Mouse (Mus musculus) heart, embryonic 12.5 days (tissue): ENCODE data around the gene Qtrt1. TPM values are rescaled to one million over a fixed set of nuclear protein-coding genes. Genes with fewer than 3 reads are reported as not detected.
A peak's percentile ranks its signal among the peaks of the same experiment; 100 is the strongest.

Experiments used
- ATAC-seq: fragments of 200-750 bp; cut with Nextera tagmentation; 2 replicates; pipeline ENCODE4 v1.8.0; 2017; ENCODE audit warnings: moderate TSS enrichment, moderate library complexity; ENCODE audit not compliant: insufficient number of reproducible peaks, low FRiP score
- H3K27ac ChIP-seq: fragments of 300-500 bp; sonication (generic); 2 replicates; pipeline ENCODE4 v1.5.1; 2016; ENCODE audit warnings: mild to moderate bottlenecking, moderate library complexity; ENCODE audit not compliant: poor library complexity, severe bottlenecking
- H3K27me3 ChIP-seq: fragments of 300-500 bp; sonication (generic); replicated peaks from 2 replicates; pipeline ENCODE4 v1.6.1; 2016; ENCODE audit warnings: mild to moderate bottlenecking, moderate library complexity
- H3K36me3 ChIP-seq: fragments of 300-500 bp; sonication (generic); 2 replicates; pipeline ENCODE4 v1.6.1; 2016; ENCODE audit warnings: mild to moderate bottlenecking, moderate library complexity
- H3K4me1 ChIP-seq: fragments of 300-500 bp; sonication (generic); replicated peaks from 2 replicates; pipeline ENCODE4 v1.6.1; 2016; ENCODE audit warnings: mild to moderate bottlenecking
- H3K4me2 ChIP-seq: fragments of 300-500 bp; sonication (generic); 2 replicates; pipeline ENCODE4 v1.6.1; 2016; ENCODE audit warnings: mild to moderate bottlenecking, moderate library complexity
- H3K4me3 ChIP-seq: fragments of 300-500 bp; sonication (generic); 2 replicates; pipeline ENCODE4 v1.5.1; 2016; ENCODE audit warnings: mild to moderate bottlenecking
- H3K9ac ChIP-seq: fragments of 300-500 bp; sonication (generic); 2 replicates; pipeline ENCODE4 v1.6.1; 2016; ENCODE audit warnings: mild to moderate bottlenecking, moderate library complexity
- H3K9me3 ChIP-seq: fragments of 300-500 bp; sonication (generic); replicated peaks from 2 replicates; pipeline ENCODE4 v1.6.1; 2016; ENCODE audit warnings: mild to moderate bottlenecking, moderate library complexity
- WGBS: fragments of 180-500 bp; shearing (Covaris S2); methylation state at CpG from one replicate; pipeline ENCODE4 v1.1.7; 2016; 5-methylcytosine and 5-hydroxymethylcytosine counted together
- polyA plus RNA-seq: library from polyadenylated mRNA; unstranded; fragments of >200 nt; fragmentation: Nextera tagmentation; extraction: Ambion mirVana; gene quantifications from 2 replicates; pipeline ENCODE4 v1.2.1, GENCODE M21; 2016

The Qtrt1 gene
- polyA plus RNA-seq, 1 experiment from 2014 or later: 23.0 TPM

GRCm38 (mm10) chr9:21392646-21393175 lies 18.9 kb upstream of the Qtrt1 start:
- Histone ChIP-seq H3K4me1 (no peaks in the 10 kb centered on the region), H3K4me2 (no peak overlapping the region), H3K4me3 (no peak overlapping the region), H3K36me3 (peaks cover 96% of the 10 kb centered on the region), H3K9me3 (no peaks in the 10 kb centered on the region), H3K27me3 (no peaks in the 10 kb centered on the region), H3K27ac (no peak overlapping the region), H3K9ac (no peak overlapping the region; the same call in 1 of the 2 replicates)
- no peak for ATAC-seq
- 81% methylated on average over 10 of the region's 10 CpGs for WGBS

GRCm38 (mm10) chr9:21395692-21396091 lies 15.9 kb upstream of the Qtrt1 start:
- Histone ChIP-seq H3K4me1 (no peaks in the 10 kb centered on the region), H3K36me3 (peaks cover 96% of the 10 kb centered on the region), H3K27ac (no peak overlapping the region), H3K9ac (no peak overlapping the region), H3K27me3 (no peaks in the 10 kb centered on the region), H3K4me2 (no peak overlapping the region), H3K4me3 (no peak overlapping the region), H3K9me3 (no peaks in the 10 kb centered on the region)
- no peak for ATAC-seq
- 86% methylated on average over 3 of the region's 3 CpGs for WGBS

GRCm38 (mm10) chr9:21397170-21397569 lies 14.5 kb upstream of the Qtrt1 start:
- ATAC-seq: no peak
- Histone ChIP-seq H3K27me3 (no peaks in the 10 kb centered on the region), H3K4me3 (no peak overlapping the region), H3K27ac (no peak overlapping the region), H3K9me3 (no peaks in the 10 kb centered on the region), H3K4me1 (peaks cover 6% of the 10 kb centered on the region), H3K4me2 (no peak overlapping the region), H3K9ac (no peak overlapping the region), H3K36me3 (peaks cover 95% of the 10 kb centered on the region)
- 95% methylated on average over 3 of the region's 3 CpGs for WGBS

GRCm38 (mm10) chr9:21401042-21401441 lies 10.6 kb upstream of the Qtrt1 start:
- Histone ChIP-seq H3K4me1 (peaks cover 14% of the 10 kb centered on the region), H3K9ac (no peak overlapping the region), H3K36me3 (peaks cover 95% of the 10 kb centered on the region), H3K9me3 (no peaks in the 10 kb centered on the region), H3K27ac (no peak overlapping the region), H3K4me3 (no peak overlapping the region), H3K27me3 (no peaks in the 10 kb centered on the region), H3K4me2 (no peak overlapping the region)
- 93% methylated on average over 9 of the region's 9 CpGs for WGBS
- no peak for ATAC-seq

GRCm38 (mm10) chr9:21402764-21403253 lies 8.8 kb upstream of the Qtrt1 start:
- Histone ChIP-seq H3K4me1 (peaks cover 14% of the 10 kb centered on the region), H3K4me2 (no peak overlapping the region), H3K27me3 (no peaks in the 10 kb centered on the region), H3K4me3 (no peak overlapping the region), H3K36me3 (peaks cover 90% of the 10 kb centered on the region), H3K27ac (no peak overlapping the region), H3K9ac (no peak overlapping the region), H3K9me3 (no peaks in the 10 kb centered on the region)
- 63% methylated on average over 11 of the region's 11 CpGs for WGBS
- 0 out of 2 replicates have a peak, but pooled peaks have one; percentile 9 for ATAC-seq

GRCm38 (mm10) chr9:21403745-21404144 lies 7.9 kb upstream of the Qtrt1 start:
- no peak for ATAC-seq
- 96% methylated on average over 5 of the region's 5 CpGs for WGBS

GRCm38 (mm10) chr9:21405525-21405924 lies 6.1 kb upstream of the Qtrt1 start:
- Histone ChIP-seq H3K9ac (no peak overlapping the region), H3K27ac (no peak overlapping the region), H3K4me1 (peaks cover 14% of the 10 kb centered on the region), H3K27me3 (no peaks in the 10 kb centered on the region), H3K36me3 (peaks cover 64% of the 10 kb centered on the region), H3K4me2 (no peak overlapping the region), H3K9me3 (no peaks in the 10 kb centered on the region), H3K4me3 (no peak overlapping the region)
- no peak for ATAC-seq
- 62% methylated on average over 4 of the region's 4 CpGs for WGBS

More at GRCm38 (mm10) chr9:21403745-21404144, 7.9 kb upstream of the Qtrt1 start:
- no peak overlapping the region for H3K4me2 ChIP-seq
- H3K27ac ChIP-seq: no peak overlapping the region
- no peak overlapping the region for H3K9ac ChIP-seq
- H3K4me1 ChIP-seq: peaks cover 14% of the 10 kb centered on the region
- no peaks in the 10 kb centered on the region for H3K27me3 ChIP-seq
- H3K9me3 ChIP-seq: no peaks in the 10 kb centered on the region
- H3K36me3 ChIP-seq: peaks cover 82% of the 10 kb centered on the region
- no peak overlapping the region for H3K4me3 ChIP-seq

- no peaks in the 10 kb centered on the region for H3K27me3 ChIP-seq
- 11% methylated on average over 4 of the region's 4 CpGs for WGBS
- H3K4me1 ChIP-seq: peaks cover 8% of the 10 kb centered on the region
- H3K27ac ChIP-seq: no peak overlapping the region
- no peak overlapping the region for H3K4me2 ChIP-seq
- peaks cover 42% of the 10 kb centered on the region for H3K36me3 ChIP-seq
- no peaks in the 10 kb centered on the region for H3K9me3 ChIP-seq
- no peak overlapping the region for H3K9ac ChIP-seq
- H3K4me3 ChIP-seq: no peak overlapping the region
- ATAC-seq: no peak
Observed at GRCm38 (mm10) chr9:21407951-21408350, 3.7 kb upstream of the Qtrt1 start.

- no peak for ATAC-seq
Observed at GRCm38 (mm10) chr9:21408624-21409023, 3.0 kb upstream of the Qtrt1 start.

GRCm38 (mm10) chr9:21409592-21410317 lies 1.9 kb upstream of the Qtrt1 start:
- H3K4me2 ChIP-seq: no peak overlapping the region
- H3K4me3 ChIP-seq: no peak overlapping the region
- peaks cover 7% of the 10 kb centered on the region for H3K4me1 ChIP-seq
- no peak overlapping the region for H3K27ac ChIP-seq
- peaks cover 35% of the 10 kb centered on the region for H3K36me3 ChIP-seq
- WGBS: 37% methylated on average over 9 of the region's 9 CpGs
- no peak for ATAC-seq
- H3K9ac ChIP-seq: no peak overlapping the region
- no peaks in the 10 kb centered on the region for H3K27me3 ChIP-seq
- H3K9me3 ChIP-seq: no peaks in the 10 kb centered on the region

More at GRCm38 (mm10) chr9:21408624-21409023, 3.0 kb upstream of the Qtrt1 start:
- H3K27ac ChIP-seq: no peak overlapping the region
- no peaks in the 10 kb centered on the region for H3K27me3 ChIP-seq
- peaks cover 35% of the 10 kb centered on the region for H3K36me3 ChIP-seq
- no peak overlapping the region for H3K4me3 ChIP-seq
- no peaks in the 10 kb centered on the region for H3K9me3 ChIP-seq
- no peak overlapping the region for H3K9ac ChIP-seq
- H3K4me2 ChIP-seq: no peak overlapping the region
- H3K4me1 ChIP-seq: peaks cover 7% of the 10 kb centered on the region
- WGBS: 69% methylated on average over 7 of the region's 7 CpGs

- ATAC-seq: no peak
- Histone ChIP-seq H3K27ac (no peak overlapping the region), H3K9ac (no peak overlapping the region), H3K4me3 (no peak overlapping the region), H3K9me3 (no peaks in the 10 kb centered on the region), H3K36me3 (peaks cover 72% of the 10 kb centered on the region), H3K27me3 (no peaks in the 10 kb centered on the region), H3K4me2 (no peak overlapping the region), H3K4me1 (no peaks in the 10 kb centered on the region)
- WGBS: 90% methylated on average over 2 of the region's 2 CpGs
Observed at GRCm38 (mm10) chr9:21417866-21418265, 6.2 kb downstream of the Qtrt1 start.
